Mouse (Mus musculus) gastrocnemius, postnatal 10 days (tissue): Measurements from ENCODE around the gene Myl6. TPM values are rescaled to one million over a fixed set of nuclear protein-coding genes. Genes with fewer than 3 reads are reported as not detected.

Experiments used
- microRNA-seq, 2 experiments: library from miRNA; unstranded; fragments of <30 nt; microRNA quantifications; one replicate each; pipeline ENCODE4 v1.2.0; 2021
- total RNA-seq, 2 experiments: library from RNA; stranded (reverse); gene quantifications; 2 replicates each; pipeline ENCODE4 v1.2.3; 2021

The Myl6 gene
- total RNA-seq, 2 experiments from 2014 or later: 305 to 356 TPM

Small RNAs within 50 kb of the gene (microRNA-seq; reads per million reads assigned to microRNA genes)
- gene Mir6916 (0 reads per million in 2 experiments), gene Mir8105 (0 to 0.50 reads per million in 2 experiments)

Other genes starting within 250 kb of the Myl6 start
- under 1 TPM; 0.14 to 0.20 TPM for gene Apon, start 240.0 kb downstream of the Myl6 start, total RNA-seq
- under 1 TPM in 1 of 2 experiments, not detected in 1; 0.20 TPM for gene Apof, start 225.5 kb downstream of the Myl6 start, total RNA-seq
- gene Stat2, start 223.6 kb downstream of the Myl6 start, total RNA-seq: 1 to 10 TPM; 5.9 to 7.6 TPM
- not detected for gene Il23a, start 195.4 kb downstream of the Myl6 start, total RNA-seq
- 10 to 100 TPM in 1 of 2 experiments, 1 to 10 TPM in 1; 10.0 to 13.9 TPM for gene Pan2, start 190.8 kb downstream of the Myl6 start, total RNA-seq
- 10 to 100 TPM; 62.5 to 71.7 TPM for gene Cnpy2, start 171.7 kb downstream of the Myl6 start, total RNA-seq
- 100 to 1,000 TPM; 483 to 549 TPM for gene Cs, start 156.4 kb downstream of the Myl6 start, total RNA-seq
- 100 to 1,000 TPM; 170 to 198 TPM for gene Coq10a, start 125.1 kb downstream of the Myl6 start, total RNA-seq
- 10 to 100 TPM; 47.3 to 50.9 TPM for gene Ankrd52, start 117.0 kb downstream of the Myl6 start, total RNA-seq
- gene Slc39a5, start 92.9 kb downstream of the Myl6 start, total RNA-seq: not detected
- gene Nabp2, start 82.7 kb downstream of the Myl6 start, total RNA-seq: 10 to 100 TPM; 50.7 to 51.3 TPM
- gene Rnf41, start 82.5 kb downstream of the Myl6 start, total RNA-seq: 10 to 100 TPM; 16.4 to 19.1 TPM
- gene Smarcc2, start 34.9 kb downstream of the Myl6 start, total RNA-seq: 10 to 100 TPM; 47.0 to 62.8 TPM
- gene Myl6b, start 4.5 kb upstream of the Myl6 start, total RNA-seq: 100 to 1,000 TPM in 1 of 2 experiments, 10 to 100 TPM in 1; 68.8 to 101 TPM
- 10 to 100 TPM; 22.5 to 30.4 TPM for gene Esyt1, start 31.7 kb upstream of the Myl6 start, total RNA-seq
- 1 to 10 TPM; 5.2 to 6.3 TPM for gene Zc3h10, start 53.6 kb upstream of the Myl6 start, total RNA-seq
- 1,000 to 10,000 TPM; 1,962 to 2,082 TPM for gene Rpl41, start 55.2 kb upstream of the Myl6 start, total RNA-seq
- 10 to 100 TPM; 65.8 to 72.9 TPM for gene Pa2g4, start 71.8 kb upstream of the Myl6 start, total RNA-seq
- 1 to 10 TPM; 7.7 to 9.0 TPM for gene Erbb3, start 95.5 kb upstream of the Myl6 start, total RNA-seq
- gene Rps26, start 132.6 kb upstream of the Myl6 start, total RNA-seq: 100 to 1,000 TPM; 637 to 651 TPM
- gene Ikzf4, start 151.8 kb upstream of the Myl6 start, total RNA-seq: under 1 TPM; 0.54 to 0.63 TPM
- gene Suox, start 179.9 kb upstream of the Myl6 start, total RNA-seq: 10 to 100 TPM in 1 of 2 experiments, 1 to 10 TPM in 1; 9.3 to 11.0 TPM
- 10 to 100 TPM; 82.7 to 83.2 TPM for gene Rab5b, start 202.1 kb upstream of the Myl6 start, total RNA-seq
- 1 to 10 TPM; 2.1 to 2.4 TPM for gene Pmel, start 210.1 kb upstream of the Myl6 start, total RNA-seq
- 10 to 100 TPM; 14.0 to 18.8 TPM for gene Cdk2, start 210.9 kb upstream of the Myl6 start, total RNA-seq